ENCODE assay signal across 20 mouse cellular contexts in genomic region chr13:54828508-54828907, GRCm38 (mm10). TPM values are rescaled to one million over a fixed set of nuclear protein-coding genes. Genes with fewer than 3 reads are reported as not detected.
DNase-seq lines count a peak whose midpoint lies in the region; ATAC-seq and TF ChIP-seq lines count a peak whose summit lies in the region.
"Had no signal": no experiment of that assay in that cellular context is flagged by ENCODE, and none has a peak within 500 bp of the region (broad histone marks: within the 10 kb centered on the region; RNA-seq: fewer than 3 reads in every experiment).

No protein-coding gene starts in this region.

- no peaks in the 10 kb centered on the region for H3K9me3 ChIP-seq in lung, embryonic 14.5 days (ENCODE audit: low read depth, low read length)
- H3K9me3 ChIP-seq: embryonic facial prominence, embryonic 13.5 days; forebrain, embryonic 13.5 days; heart, embryonic 13.5 days; hindbrain, embryonic 10.5 days; limb, embryonic 13.5 days; lung, embryonic 15.5 days had no signal

- ATAC-seq in lung, embryonic 14.5 days (ENCODE audit: insufficient read depth): peak; percentile 47; the same call in 1 of the 2 replicates
- ATAC-seq: forebrain, embryonic 13.5 days; intestine, embryonic 16.5 days; midbrain, embryonic 16.5 days had no signal

- TF ChIP-seq CTCF in lung, embryonic 14.5 days (IDR thresholded peaks at IDR 0.05; ENCODE audit: low read depth): no peak
- no peak for TF ChIP-seq CTCF in lung, adult 2 months (IDR thresholded peaks at IDR 0.05; ENCODE audit: insufficient read depth, low read length)

- H3K27me3 ChIP-seq in lung, embryonic 14.5 days (ENCODE audit: insufficient read depth, low read length): no peaks in the 10 kb centered on the region
- H3K27me3 ChIP-seq: lung, embryonic 15.5 days had no signal

- 51% methylated on average over 6 of the region's 6 CpGs for WGBS in lung, embryonic 14.5 days
- 58% methylated on average over 6 of the region's 6 CpGs for WGBS in lung, adult 2 months

- peak; percentile 13 for DNase-seq in embryo, embryonic 10 days (ENCODE audit: low spot score)
- no peak for DNase-seq in embryo, embryonic 9.5 days (ENCODE audit: extremely low spot score)
- DNase-seq in lung, embryonic 14.5 days: peak; percentile 69
- no peak for DNase-seq in lung, adult 2 months
- peak; percentile 81 for DNase-seq in ZHBTc4 (ENCODE audit: low read depth, low spot score)
- peak; percentile 17 for DNase-seq in lung, postnatal 36 days
- DNase-seq in thymus, adult 18-20 months: no peak
- no peak for DNase-seq in thymus, postnatal 10 days (ENCODE audit: low spot score in 2 of 2)
- DNase-seq: cerebellum, adult 8-10 months; gastrocnemius, postnatal 14 days; thymus, postnatal 25 days had no signal

- TF ChIP-seq POLR2A in lung, adult 2 months (IDR thresholded peaks at IDR 0.05; ENCODE audit: borderline replicate concordance, extremely low read depth, low read depth, low read length): no peak

- no peak overlapping the region for H3K9ac ChIP-seq in lung, embryonic 14.5 days
- H3K9ac ChIP-seq: embryonic facial prominence, embryonic 13.5 days; forebrain, embryonic 13.5 days; heart, embryonic 13.5 days; limb, embryonic 13.5 days; lung, embryonic 15.5 days had no signal

- H3K36me3 ChIP-seq in lung, embryonic 14.5 days (ENCODE audit: insufficient read depth): no peaks in the 10 kb centered on the region
- H3K36me3 ChIP-seq: embryonic facial prominence, embryonic 13.5 days; heart, embryonic 13.5 days; hindbrain, embryonic 10.5 days; limb, embryonic 13.5 days; lung, embryonic 15.5 days had no signal

- H3K4me3 ChIP-seq in lung, embryonic 14.5 days (ENCODE audit: low read depth, low read length): no peak overlapping the region
- no peak overlapping the region for H3K4me3 ChIP-seq in lung, adult 2 months (replicated peaks; ENCODE audit: extremely low read depth, low read depth, low read length)
- H3K4me3 ChIP-seq: embryonic facial prominence, embryonic 13.5 days; forebrain, embryonic 13.5 days; heart, embryonic 13.5 days; hindbrain, embryonic 10.5 days; limb, embryonic 13.5 days; lung, embryonic 15.5 days had no signal

- H3K27ac ChIP-seq in lung, embryonic 14.5 days (ENCODE audit: low read depth): no peak overlapping the region
- H3K27ac ChIP-seq: embryonic facial prominence, embryonic 13.5 days; forebrain, embryonic 13.5 days; heart, embryonic 13.5 days; hindbrain, embryonic 10.5 days; limb, embryonic 13.5 days; lung, embryonic 15.5 days had no signal

- H3K4me2 ChIP-seq in lung, embryonic 14.5 days: no peak overlapping the region
- H3K4me2 ChIP-seq: embryonic facial prominence, embryonic 13.5 days; limb, embryonic 13.5 days; lung, embryonic 15.5 days had no signal

- H3K4me1 ChIP-seq in lung, embryonic 14.5 days (ENCODE audit: insufficient read depth): no peaks in the 10 kb centered on the region
- no peaks in the 10 kb centered on the region for H3K4me1 ChIP-seq in lung, adult 2 months (ENCODE audit: control insufficient read depth, insufficient read depth, low read length)

RNA-seq across cellular contexts. Expression of gene Tspan17, which starts 39.3 kb away (rescaled TPM):
- 6.5 and 8.7 TPM in 2 replicates for polyA plus RNA-seq in lung, embryonic 14.5 days (2014; fragmentation: Nextera tagmentation; extraction: Ambion mirVana)
- 32.1 and 34.7 TPM in 2 replicates for polyA plus RNA-seq in lung, adult 2 months (2012; rRNA removed)

RNA-seq across cellular contexts. Expression of gene Eif4e1b, which starts 44.7 kb away (rescaled TPM):
- not detected in 2 replicates for polyA plus RNA-seq in lung, embryonic 14.5 days (2014; fragmentation: Nextera tagmentation; extraction: Ambion mirVana)
- not detected in 2 replicates for polyA plus RNA-seq in lung, adult 2 months (2012; rRNA removed)
- polyA plus RNA-seq: embryonic facial prominence, embryonic 13.5 days; forebrain, embryonic 13.5 days; heart, embryonic 13.5 days; hindbrain, embryonic 10.5 days; intestine, embryonic 16.5 days; limb, embryonic 13.5 days; lung, embryonic 15.5 days; midbrain, embryonic 16.5 days; neural tube, embryonic 14.5 days had no signal

Comparison
In these comparisons a context has a peak if more than half of its experiments do, and no peak if none do; other contexts are left out.
1. DNase-seq: peak in embryo, embryonic 10 days (single experiment), lung, embryonic 14.5 days (single experiment), ZHBTc4 (single experiment) and lung, postnatal 36 days (single experiment); none in embryo, embryonic 9.5 days (single experiment), lung, adult 2 months (single experiment), thymus, adult 18-20 months (0 of 2) and thymus, postnatal 10 days (0 of 2).